Mouse (Mus musculus) thymus, postnatal 25 days (tissue): ENCODE data around the gene Myl9.
A peak's percentile ranks its signal among the peaks of the same experiment; 100 is the strongest.

Experiments
- DNase-seq: peaks from one replicate; pipeline ENCODE4 v3.0.0; 2022

The Myl9 gene

DNA sequence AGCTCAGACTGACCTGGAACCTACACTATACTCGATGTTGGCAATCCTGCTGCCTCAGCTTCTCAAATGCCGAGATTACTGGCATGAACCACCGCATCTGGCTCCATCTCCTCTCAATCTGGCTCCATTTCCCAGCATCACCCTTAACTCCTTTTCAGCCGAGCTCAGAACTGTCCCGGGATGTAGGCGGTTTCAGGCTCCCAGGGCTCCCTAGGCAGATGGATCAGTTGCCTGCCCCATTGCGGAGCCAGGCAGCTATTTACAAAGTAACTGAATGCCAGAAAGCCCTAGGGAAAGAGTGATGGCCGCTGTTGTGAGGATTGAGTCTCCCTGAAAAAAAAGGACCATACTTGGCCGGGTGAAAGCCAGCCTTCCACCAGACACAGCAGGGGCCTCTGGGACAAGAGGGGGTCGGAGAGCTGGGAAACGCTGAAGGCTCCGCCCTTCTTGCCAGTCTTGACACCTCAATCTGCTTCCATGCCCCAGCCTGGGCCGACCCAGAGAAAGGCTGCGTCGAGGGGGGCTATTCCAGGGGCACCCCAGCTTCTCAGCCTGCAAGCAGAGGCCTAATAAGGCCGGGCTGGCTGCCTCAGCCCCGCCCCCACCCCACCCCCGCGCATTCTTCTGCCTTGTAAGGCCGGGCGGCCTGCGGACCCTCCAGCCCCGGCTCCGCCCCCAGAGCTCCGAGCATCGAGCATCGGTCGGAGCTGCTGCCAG lies at the start of gene Myl9:
Gene Myl9 (plus strand): TSS at position 683 of the 717 bp plus-strand sequence.
- DNase-seq: no peak

DNA sequence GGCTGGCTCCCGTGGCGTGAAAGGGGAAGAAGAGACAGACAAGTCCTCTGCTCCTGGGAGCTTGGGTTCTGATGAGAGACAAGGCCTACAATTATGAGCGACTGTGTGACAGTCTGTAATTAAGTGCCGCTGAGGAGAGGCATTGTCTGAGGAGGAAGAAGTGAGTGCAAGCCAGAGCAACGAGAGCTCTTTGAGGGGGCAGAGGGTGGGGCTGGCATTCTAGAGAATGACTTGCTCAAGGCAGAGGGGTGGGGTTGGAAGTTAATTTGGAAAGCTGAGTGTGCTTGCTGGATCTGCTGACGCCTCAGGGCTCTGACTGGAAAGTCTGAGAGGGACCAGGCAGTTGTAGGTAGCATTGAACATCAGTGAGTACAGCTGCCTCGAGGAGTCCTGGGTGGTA lies 48.9 kb upstream of the Myl9 start:
- DNase-seq: no peak

DNA sequence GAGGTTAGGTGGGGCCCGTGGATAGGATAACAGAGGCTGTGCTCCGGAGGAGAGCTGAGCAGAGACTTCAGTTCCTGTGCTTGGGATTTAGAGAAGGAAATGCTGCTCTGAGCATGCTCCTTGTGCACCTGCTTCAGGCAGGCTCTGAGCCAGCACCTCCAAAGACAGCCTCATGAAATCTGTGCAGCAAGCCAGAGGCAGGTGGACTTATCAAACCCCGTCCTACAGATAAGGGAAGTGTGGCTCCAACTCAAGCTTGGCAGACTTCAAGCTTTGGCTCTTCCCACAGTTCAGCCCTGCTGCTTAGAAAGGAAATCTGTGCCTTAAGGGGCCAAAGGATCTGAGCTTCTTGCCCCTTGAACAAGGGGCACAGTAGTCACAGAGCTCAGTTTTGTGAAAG lies 48.3 kb upstream of the Myl9 start:
- DNase-seq: no peak

DNA sequence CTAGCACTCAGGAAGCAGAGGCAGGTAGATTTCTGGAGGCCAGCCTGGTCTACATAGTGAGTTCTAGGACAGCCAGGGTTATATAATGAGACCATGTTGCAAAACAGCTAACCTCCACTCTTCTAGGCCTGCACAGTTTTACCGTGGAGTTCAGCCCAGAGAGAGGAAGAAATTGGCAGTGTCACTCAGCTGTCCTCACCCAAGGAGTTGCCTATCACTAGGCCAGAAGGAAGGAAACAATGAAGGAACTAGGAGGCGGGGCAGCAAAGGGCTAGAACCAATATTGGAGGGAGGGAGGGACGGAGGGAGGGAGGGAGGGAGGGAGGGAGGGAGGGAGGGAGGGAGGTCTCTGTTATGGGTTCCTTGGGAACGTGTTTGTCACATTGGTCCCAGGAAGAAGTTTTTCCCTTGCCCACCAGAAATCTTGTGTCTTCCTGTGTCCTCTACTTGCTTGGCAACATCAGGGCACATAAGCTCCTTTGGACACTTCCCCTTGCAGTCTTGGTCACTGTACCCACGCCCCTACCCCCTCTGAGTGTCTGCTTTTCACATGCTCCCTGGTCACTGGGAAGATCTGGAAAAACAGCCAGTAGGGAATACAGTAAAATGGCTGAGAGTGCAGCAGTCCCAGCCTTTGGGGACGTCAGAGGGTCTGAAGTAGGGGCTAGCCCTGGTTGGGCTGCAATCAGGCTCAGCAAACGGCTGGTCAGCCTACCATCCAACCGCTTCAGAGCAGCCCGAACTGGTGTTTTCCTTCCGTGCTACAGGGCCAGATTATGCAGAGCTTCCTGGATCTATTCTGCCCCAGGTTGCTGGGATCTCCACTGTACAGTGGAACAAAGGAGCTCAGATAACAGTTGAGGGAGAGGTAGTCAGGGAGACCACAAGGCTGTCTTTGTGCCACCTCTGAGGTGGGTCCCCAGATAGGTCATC lies 45.4 kb upstream of the Myl9 start:
- DNase-seq: no peak

DNA sequence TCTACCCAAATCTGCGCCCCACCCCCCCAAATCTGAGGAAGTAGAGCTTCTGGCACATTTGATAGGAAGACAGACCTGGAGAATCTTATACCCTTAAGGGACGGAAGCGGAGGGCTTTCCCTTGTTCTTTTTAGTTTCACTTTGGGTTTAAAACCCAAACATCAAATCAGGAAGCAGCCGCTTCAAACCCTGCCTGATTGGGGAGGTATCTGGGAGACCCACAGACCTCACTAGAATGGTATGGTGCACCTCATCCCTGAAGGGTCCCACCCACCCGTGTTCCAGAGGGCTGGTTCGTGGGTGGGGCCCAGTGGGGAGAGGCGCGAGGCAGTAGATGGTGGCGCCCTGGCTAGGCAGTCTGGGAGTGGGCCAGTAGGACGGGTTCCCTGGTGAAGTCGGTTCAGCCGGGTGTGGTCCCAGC lies 44.7 kb upstream of the Myl9 start:
- DNase-seq: peak; percentile 68

DNA sequence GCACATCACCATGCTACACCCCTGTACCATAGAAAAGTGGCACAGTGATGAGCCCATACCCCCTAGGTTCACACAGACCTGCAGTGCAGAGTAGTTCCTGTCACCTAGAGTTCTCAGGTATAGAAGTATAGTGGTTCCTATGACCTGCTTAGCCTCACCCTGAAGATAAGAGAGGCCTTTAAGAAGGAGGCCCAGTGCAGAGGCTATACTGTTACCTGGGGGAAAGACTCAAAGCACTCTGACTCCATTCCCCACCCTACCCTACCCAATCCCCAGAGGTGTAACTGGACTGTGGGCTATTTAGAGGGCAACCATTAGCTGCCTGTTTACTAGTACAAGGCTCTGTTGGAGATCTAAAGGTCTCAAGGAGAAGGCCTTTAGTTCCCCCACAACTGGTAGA lies 43.6 kb upstream of the Myl9 start:
- DNase-seq: no peak

DNA sequence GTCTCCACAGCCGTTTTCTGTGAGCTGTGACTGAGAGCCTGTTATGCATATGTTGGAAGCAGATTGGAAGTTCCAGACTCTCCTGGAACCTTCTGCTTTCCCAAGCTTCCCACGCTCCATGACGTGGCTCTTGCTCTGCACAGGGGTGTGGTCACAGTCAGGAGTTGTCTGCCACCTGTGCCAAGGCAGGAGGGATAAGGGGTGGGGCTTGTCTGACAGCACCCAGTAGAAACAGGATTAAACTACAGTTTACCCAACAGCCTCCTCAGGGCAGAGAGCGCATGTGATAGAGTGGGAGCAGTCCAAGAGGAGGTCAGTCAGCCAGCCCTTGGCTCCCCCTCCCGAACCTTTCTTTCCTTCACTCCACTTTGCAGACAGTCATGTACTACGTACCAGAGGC lies 43.1 kb upstream of the Myl9 start:
- no peak for DNase-seq

DNA sequence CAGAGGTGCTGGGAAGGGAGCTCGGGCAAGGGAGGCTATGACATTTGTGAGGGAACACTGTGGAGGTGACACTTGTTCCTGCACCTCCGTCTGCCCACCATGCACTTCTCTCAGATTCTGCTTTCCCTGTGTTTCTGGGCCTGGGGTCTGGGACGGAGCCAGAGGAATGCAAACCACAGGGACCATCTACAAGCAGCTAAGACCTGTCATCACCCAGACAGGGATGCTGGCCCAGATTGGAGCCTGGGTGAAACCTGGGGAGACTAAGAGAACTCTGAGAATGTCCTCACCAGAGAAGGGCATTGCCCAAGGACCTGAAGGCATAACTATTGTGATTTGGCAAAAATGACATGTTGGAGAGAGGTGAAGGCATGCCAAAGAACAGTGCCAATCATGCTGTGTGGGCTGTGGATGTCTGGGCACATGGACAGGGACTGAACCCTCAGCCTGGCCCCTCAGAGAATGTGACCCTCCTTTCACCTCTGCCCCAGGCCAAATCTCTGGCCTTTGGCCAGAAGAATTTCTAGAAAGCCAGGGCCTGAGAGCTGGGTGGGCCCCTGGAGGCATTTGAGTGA lies 39.4 kb upstream of the Myl9 start:
- DNase-seq: no peak

DNA sequence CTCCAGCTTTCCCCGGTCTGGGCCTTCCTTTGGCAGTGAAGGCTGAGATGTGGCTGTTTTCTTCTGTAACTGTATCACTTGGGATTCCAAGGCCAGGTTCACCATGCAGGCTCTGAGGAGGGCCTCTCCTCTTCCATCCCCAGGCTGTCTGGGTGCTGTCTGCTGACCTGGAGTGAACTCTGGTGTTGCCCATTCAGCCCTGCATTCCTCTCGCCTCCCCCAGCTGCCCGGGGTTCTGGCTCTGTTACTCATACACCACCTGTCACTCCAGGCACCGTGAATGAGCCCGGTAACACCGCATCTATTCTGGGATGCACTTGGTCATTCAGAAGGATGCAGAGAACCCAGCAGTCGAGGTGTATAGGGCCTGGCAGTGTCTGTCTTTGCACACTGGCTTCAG lies 38.4 kb upstream of the Myl9 start:
- DNase-seq: no peak

DNA sequence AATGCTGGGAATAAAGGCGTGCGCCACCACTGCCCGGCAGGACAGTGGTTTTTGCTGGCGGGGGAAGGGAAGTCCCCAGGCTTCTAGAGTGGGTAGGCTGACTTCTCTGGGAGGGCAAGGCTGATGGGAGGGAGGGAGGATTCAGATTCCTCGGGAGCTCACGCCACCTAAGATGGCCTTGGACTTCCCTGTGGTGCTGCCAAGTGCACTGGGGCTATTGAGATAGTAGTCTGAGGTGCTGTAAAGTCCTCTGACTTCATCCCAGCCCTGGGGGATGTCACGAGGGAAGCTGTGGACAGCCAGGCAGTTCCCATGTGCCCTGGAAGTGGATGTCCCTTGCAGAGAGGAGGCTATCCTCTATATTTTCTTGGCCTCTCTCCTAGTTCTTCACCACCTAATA lies 37.2 kb upstream of the Myl9 start:
- DNase-seq: no peak

DNA sequence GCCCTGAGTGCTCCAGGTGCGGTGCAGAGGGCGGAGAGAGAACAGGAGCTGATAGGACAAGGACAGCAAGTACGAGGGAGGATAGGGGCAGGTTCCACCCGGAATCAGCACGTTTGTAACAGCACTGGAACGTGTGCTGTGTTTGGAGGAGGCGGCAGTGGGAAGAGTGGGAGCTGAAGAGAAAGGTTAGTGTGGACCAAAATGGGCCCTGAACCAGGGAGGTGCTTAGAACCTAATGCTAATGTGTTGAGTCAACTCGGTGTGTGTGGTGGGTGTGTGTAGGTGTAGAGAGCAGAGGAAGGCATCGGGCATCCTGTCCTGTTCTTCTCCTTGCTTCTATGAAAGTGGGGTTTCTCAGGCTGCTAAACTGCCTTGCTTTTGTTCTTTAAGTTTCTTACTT lies 34.0 kb upstream of the Myl9 start:
- DNase-seq: no peak

DNA sequence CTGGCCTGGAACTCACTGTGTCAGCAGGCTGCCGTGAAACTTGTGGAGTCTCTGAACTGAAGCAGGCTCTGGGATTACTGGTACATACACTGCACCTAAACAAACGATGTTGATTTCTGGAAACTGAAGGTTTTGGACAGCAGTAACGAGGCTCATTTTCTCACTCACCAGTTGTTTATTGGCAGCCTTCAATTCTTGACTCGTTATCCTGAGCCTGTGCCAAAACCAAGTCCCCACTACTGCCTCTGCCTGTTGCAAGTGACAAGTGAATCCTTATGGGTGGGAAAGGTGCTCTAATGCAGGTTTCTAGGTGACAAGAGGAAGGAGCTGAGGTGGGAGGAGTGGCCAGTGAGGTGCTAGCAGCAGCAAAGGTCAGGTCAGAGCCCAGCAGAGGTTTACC lies 33.2 kb upstream of the Myl9 start:
- no peak for DNase-seq

DNA sequence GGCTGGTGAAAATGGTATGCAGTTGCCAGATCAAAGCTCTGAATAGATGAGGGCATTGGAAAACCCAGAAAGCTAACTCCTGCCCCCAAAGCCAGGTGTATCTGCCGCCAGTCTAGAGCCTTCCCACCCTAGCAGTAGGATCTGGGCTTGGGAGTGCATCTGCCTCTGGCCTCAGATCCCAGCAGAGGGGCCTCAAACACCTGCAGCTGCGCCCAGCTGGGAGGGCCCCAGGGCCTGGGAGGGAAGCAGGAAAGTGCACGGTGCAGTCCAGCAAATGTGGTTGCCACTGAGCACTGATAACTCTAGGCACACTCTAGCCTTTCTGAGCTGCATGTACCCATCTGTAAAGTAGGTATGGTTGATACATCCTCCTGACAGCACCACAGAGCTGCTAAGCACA lies 32.0 kb upstream of the Myl9 start:
- no peak for DNase-seq

DNA sequence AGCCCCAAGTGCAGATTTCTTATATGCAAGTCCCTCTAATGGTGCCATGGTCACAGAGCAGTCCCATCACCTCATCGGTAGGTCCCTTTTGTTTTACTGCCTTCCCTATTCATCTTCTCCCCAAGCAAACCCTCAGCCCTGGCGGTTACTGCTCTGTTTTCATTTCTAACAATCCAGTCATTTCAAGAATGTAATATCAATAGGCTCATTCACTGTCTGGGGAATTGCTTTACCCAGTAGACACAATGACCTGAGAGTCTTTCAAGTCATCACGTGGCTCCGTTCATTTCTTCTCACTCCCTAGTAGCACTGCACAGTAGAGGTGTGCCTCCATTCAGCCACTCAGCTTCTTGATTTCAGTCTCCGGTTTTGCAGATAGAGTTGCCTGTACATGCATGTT lies 30.8 kb upstream of the Myl9 start:
- no peak for DNase-seq

DNA sequence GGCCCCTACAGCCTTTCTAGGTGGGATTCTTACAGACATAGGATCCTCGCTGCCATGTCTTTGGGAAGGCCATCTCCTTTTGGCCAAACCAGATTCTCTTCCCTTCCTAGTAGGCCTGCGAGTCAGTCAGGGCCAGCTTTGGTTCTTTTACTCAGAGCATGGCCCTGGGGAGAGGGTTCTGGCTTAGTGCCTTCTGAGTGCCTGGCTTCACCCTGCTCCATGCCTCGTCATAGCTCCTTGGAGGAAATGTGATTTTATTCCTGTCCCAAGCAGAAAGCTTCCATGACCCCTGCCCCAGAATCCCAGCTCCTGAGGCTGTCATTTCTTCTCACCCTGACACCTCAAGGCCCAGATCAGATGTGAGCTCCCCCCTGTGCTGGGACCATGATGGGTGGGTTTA lies 27.9 kb upstream of the Myl9 start:
- no peak for DNase-seq

DNA sequence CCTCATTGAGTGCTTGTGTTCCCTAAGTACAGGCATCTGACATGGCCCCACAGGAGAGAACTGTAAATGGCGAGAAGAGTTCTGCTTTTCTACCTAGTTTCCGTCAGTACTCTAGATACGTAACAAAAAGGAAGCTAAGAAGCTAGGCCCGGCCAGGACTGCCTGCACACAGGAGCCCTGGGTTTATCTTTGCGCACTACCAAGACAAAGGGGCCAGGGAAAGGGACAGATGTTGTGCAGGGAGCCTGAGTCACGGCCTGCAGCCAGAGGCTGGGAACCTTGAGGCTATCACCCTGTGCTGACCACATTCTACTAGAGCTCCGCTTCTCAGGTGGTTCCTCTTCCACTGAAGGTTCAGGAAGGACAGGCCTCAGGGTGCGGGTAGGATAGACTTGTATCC lies 25.5 kb upstream of the Myl9 start:
- DNase-seq: no peak

DNA sequence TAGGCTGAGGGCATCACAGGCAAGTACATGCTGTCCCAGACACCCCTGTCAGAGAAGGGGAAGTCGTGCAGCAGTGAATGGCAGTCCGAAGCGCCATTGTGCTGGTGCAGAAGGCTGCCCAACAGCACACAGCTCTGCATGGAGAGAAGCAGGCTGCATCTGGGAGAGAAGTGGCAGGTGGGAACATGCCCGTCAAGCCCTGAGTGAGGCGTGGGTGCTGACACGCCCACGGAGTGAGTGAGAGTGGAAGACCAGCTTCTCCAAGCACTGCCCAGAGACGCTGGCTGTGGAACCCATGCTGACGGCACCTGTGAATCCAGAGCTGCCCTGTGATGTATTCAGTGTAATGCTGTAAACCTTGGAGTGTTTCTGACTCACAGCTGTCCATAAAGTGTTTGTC lies 18.3 kb upstream of the Myl9 start:
- no peak for DNase-seq

DNA sequence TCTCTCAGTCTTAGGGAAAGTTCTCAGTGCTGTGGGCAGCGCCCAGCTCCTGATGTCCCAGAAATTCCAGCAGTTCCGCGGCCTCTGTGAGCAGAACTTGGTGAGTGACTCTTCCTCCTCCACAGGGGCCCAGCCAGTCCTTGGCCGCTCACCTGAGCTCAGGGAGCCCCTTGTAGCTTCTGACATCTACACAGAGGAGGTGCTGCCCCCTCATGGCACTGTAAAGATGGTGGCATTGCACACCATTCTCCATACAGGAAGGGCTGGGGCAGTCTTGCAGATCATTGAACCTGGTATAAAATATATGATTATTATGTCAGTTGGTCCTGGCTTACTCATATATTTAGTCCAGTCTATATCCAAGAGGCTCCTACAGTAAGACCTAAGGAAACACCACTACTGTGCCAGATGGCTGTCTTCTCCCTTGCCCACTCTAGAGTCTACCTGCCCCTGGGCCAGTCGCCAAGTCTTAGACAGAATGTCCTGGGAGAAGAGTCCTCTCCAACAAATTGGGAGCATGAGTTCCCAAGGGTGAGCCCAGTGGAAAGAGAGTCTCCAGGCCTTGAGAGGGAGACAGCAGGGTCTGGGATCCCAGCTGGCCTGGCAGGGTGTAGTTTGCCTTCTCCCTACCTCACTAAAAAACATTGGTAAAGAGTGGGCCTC lies 14.2 kb upstream of the Myl9 start:
- DNase-seq: peak; percentile 22

DNA sequence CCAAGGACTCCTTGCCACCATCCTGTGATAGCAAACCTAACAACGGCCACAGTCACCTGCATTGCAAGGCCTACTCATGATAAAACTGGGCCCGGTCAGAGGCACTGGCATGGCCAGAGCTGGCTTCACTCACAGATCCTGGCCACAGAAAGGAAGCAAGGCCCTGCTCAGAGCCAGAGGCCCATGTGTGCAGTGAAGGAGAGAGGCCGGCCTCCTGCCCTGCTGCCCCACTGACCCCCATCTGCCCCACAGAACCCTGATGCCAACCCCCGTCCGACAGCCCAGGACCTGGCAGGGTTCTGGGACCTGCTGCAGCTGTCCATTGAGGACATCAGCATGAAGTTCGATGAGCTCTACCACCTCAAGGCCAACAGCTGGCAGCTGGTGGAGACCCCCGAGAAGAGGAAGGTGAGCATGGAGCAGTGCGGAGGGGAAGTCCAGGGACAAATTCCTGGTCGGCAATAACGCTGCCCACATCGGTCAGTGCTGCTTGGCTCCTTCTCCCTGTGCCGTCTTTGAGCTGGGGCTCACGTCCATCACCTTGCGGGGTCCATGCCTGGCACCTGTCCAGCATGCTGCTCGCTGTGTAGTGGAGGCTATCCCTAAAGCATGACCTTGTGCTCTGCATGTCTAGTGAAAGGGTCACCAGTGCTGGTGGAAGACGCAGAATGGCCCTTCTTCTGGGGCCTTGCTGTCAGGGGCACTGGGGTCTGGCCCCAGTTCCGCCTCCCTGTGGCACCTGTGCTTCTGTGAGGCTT lies 13.5 kb upstream of the Myl9 start:
- no peak for DNase-seq

DNA sequence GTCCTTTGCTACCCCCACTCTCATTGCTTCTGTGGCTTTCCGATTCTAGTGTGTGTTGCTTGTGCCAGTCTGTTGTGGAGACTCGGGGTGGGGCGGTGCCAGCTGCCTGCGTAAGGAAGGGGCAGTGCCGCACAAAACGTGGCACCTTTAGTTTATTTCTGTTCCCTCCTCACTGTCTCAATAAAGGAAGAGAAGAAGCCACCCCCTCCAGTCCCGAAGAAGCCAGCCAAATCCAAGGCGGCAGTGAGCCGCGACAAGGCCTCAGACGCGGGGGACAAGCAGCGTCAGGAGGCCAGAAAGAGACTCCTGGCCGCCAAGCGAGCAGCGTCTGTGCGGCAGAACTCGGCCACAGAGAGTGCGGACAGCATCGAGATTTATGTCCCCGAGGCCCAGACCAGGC lies 12.7 kb upstream of the Myl9 start:
- no peak for DNase-seq

DNA sequence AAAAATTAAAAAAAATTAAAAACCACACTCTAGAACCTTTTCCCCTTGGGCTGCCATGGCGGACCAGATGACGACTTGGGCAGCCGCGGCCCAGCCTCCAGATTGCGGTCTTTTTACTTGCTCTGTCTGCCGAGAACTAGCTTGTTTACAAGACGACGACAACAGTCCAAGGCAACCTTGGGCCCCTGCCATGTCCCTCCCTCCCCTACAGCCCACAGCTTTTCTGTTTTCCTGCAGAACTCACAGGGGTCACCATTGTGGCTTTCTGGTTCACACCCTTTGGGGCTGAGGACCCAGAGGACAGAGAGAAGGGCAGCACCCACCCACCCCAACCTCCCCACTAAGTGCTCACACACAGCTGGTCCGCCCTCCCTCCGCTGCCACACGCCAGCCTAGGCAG lies 12.1 kb upstream of the Myl9 start:
- DNase-seq: no peak

DNA sequence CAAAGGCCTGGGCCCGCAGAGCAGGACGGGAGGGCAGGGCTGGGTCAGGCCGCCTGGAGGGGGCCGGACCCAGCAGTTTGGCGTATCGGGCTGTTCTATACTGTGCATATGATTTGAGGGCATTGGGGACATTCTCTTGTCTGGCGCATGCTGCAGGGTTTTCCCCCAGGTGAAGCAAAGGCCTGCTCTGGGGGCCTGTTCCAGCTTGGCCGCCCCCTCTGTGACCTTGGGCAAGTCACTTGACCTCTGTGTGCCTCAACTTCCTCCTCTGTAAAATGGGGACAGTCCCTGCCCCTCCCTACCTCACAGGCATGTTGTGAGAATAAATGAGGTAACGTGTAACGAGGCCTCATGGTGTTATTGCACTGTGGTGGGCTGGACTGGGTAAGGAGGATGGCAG lies 11.2 kb upstream of the Myl9 start:
- no peak for DNase-seq

DNA sequence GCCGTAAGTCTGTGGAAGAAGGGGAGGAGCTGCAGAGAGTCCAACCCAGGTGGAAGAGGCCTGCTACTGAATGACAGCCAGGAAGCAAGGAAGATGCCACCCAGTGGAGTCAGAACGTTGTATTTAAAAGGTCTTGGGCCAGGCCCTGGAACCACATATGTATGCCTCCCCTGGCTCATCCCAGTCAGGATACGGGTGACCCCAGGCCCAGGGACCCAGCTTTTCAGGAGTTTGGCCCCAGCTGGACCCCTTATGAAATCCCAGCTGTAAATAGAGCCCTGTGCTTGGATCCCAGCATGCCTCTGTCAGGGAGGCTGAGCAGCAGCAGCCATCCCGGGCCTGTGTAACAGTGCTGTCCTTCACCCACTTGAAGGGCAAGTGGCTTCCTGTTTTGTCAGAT lies 10.5 kb upstream of the Myl9 start:
- DNase-seq: no peak
